Mouse (Mus musculus): ENCODE measurements around the gene Osbpl6.

DNA sequence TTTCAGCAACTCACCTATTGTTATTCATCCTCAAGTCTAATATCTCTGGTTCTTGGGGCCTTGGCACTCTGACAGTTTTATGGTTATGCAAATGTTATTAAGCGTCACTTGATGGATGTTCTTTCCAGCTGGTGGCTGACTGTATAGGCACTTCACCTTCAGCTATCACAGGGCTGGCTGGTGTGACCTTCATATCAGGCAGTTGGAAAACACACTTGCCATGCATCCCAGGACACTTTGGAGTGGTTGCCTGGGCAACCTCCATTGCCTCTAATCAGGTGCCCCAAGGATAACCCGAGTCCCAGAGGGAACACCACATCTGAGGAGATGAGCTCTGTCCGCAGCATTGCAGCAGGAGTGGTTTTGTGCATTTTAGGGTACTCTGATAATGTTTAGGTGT is 35.8 kb downstream of the Osbpl6 start:
- TF ChIP-seq POLR2A (IDR thresholded peaks at IDR 0.05; ENCODE audit: control insufficient read depth, extremely low read depth, insufficient read depth, low read length, poor library complexity) (no peak), CTCF (IDR thresholded peaks at IDR 0.05; ENCODE audit: borderline replicate concordance, control insufficient read depth, extremely low read depth, insufficient read depth, low read length, poor library complexity) (no peak)

Data from thymus, adult 2 months (tissue).